Mouse (Mus musculus): ENCODE measurements around the gene Ctsl. TPM values are rescaled to one million over a fixed set of nuclear protein-coding genes. Genes with fewer than 3 reads are reported as not detected.
A peak's percentile ranks its signal among the peaks of the same experiment; 100 is the strongest.

The Ctsl gene
- polyA plus RNA-seq, 1 experiment, result 370 TPM

GRCm38 (mm10) chr13:64398065-64398464, 27.4 kb upstream of the Ctsl start:
- Histone ChIP-seq H3K27me3 (replicated peaks; ENCODE audit: control insufficient read depth, insufficient read depth, low read length) (no peaks in the 10 kb centered on the region), H3K4me3 (ENCODE audit: insufficient read depth, low read depth, low read length) (no peak overlapping the region), H3K36me3 (ENCODE audit: control insufficient read depth, insufficient read depth, low read length) (no peaks in the 10 kb centered on the region), H3K27ac (ENCODE audit: insufficient read depth, low read depth, low read length) (no peak overlapping the region), H3K4me1 (ENCODE audit: control insufficient read depth, insufficient read depth, low read length) (peaks cover 13% of the 10 kb centered on the region; the same call in 1 of the 2 replicates)
- WGBS, result 88% methylated on average over 1 of the region's 1 CpGs
- TF ChIP-seq CTCF (conservative IDR thresholded peaks at IDR 0.05; ENCODE audit: insufficient read depth, insufficient read length, low read depth, low read length) (no peak), POLR2A (IDR thresholded peaks at IDR 0.05; ENCODE audit: low read depth, low read length) (no peak)
- peak; percentile 22 for DNase-seq

GRCm38 (mm10) chr13:64396979-64397378, 26.3 kb upstream of the Ctsl start:
- H3K36me3 ChIP-seq (ENCODE audit: control insufficient read depth, insufficient read depth, low read length), result no peaks in the 10 kb centered on the region
- TF ChIP-seq POLR2A (IDR thresholded peaks at IDR 0.05; ENCODE audit: low read depth, low read length), result no peak
- TF ChIP-seq CTCF (conservative IDR thresholded peaks at IDR 0.05; ENCODE audit: insufficient read depth, insufficient read length, low read depth, low read length), result no peak
- peaks cover 5% of the 10 kb centered on the region; the same call in 1 of the 2 replicates for H3K4me1 ChIP-seq (ENCODE audit: control insufficient read depth, insufficient read depth, low read length)
- peak; percentile 8 for DNase-seq
- H3K4me3 ChIP-seq (ENCODE audit: insufficient read depth, low read depth, low read length), result no peak overlapping the region
- WGBS, result 32% methylated on average over 8 of the region's 8 CpGs
- no peak overlapping the region for H3K27ac ChIP-seq (ENCODE audit: insufficient read depth, low read depth, low read length)
- no peaks in the 10 kb centered on the region for H3K27me3 ChIP-seq (replicated peaks; ENCODE audit: control insufficient read depth, insufficient read depth, low read length)

- H3K4me1 ChIP-seq (ENCODE audit: control insufficient read depth, insufficient read depth, low read length), result peaks cover 9% of the 10 kb centered on the region; the same call in 1 of the 2 replicates
- no peaks in the 10 kb centered on the region for H3K36me3 ChIP-seq (ENCODE audit: control insufficient read depth, insufficient read depth, low read length)
- no peak overlapping the region for H3K4me3 ChIP-seq (ENCODE audit: insufficient read depth, low read depth, low read length)
- DNase-seq, result peak; percentile 24
- TF ChIP-seq POLR2A (IDR thresholded peaks at IDR 0.05; ENCODE audit: low read depth, low read length) (no peak), CTCF (conservative IDR thresholded peaks at IDR 0.05; ENCODE audit: insufficient read depth, insufficient read length, low read depth, low read length) (no peak)
- no peaks in the 10 kb centered on the region for H3K27me3 ChIP-seq (replicated peaks; ENCODE audit: control insufficient read depth, insufficient read depth, low read length)
- H3K27ac ChIP-seq (ENCODE audit: insufficient read depth, low read depth, low read length), result no peak overlapping the region
- 43% methylated on average over 4 of the region's 4 CpGs for WGBS
These were observed 17.7 kb upstream of the Ctsl start for GRCm38 (mm10) chr13:64388415-64388814.

GRCm38 (mm10) chr13:64386048-64386447, 15.4 kb upstream of the Ctsl start:
- TF ChIP-seq CTCF (conservative IDR thresholded peaks at IDR 0.05; ENCODE audit: insufficient read depth, insufficient read length, low read depth, low read length), result no peak
- no peak for TF ChIP-seq POLR2A (IDR thresholded peaks at IDR 0.05; ENCODE audit: low read depth, low read length)
- Histone ChIP-seq H3K4me3 (ENCODE audit: insufficient read depth, low read depth, low read length) (no peak overlapping the region), H3K4me1 (ENCODE audit: control insufficient read depth, insufficient read depth, low read length) (peaks cover 9% of the 10 kb centered on the region), H3K27me3 (replicated peaks; ENCODE audit: control insufficient read depth, insufficient read depth, low read length) (no peaks in the 10 kb centered on the region), H3K27ac (ENCODE audit: insufficient read depth, low read depth, low read length) (peak overlapping the region; percentile 58; the same call in 1 of the 2 replicates), H3K36me3 (ENCODE audit: control insufficient read depth, insufficient read depth, low read length) (no peaks in the 10 kb centered on the region)
- peak; percentile 72 for DNase-seq
- WGBS, result 31% methylated on average over 2 of the region's 2 CpGs

GRCm38 (mm10) chr13:64384937-64385336, 14.2 kb upstream of the Ctsl start:
- 90% methylated on average over 3 of the region's 3 CpGs for WGBS
- Histone ChIP-seq H3K4me1 (ENCODE audit: control insufficient read depth, insufficient read depth, low read length) (peaks cover 17% of the 10 kb centered on the region), H3K4me3 (ENCODE audit: insufficient read depth, low read depth, low read length) (no peak overlapping the region), H3K27ac (ENCODE audit: insufficient read depth, low read depth, low read length) (no peak overlapping the region), H3K27me3 (replicated peaks; ENCODE audit: control insufficient read depth, insufficient read depth, low read length) (no peaks in the 10 kb centered on the region), H3K36me3 (ENCODE audit: control insufficient read depth, insufficient read depth, low read length) (no peaks in the 10 kb centered on the region)
- DNase-seq, result no peak
- no peak for TF ChIP-seq POLR2A (IDR thresholded peaks at IDR 0.05; ENCODE audit: low read depth, low read length)
- no peak for TF ChIP-seq CTCF (conservative IDR thresholded peaks at IDR 0.05; ENCODE audit: insufficient read depth, insufficient read length, low read depth, low read length)

GRCm38 (mm10) chr13:64380251-64380650, 9.6 kb upstream of the Ctsl start:
- peak; percentile 88 for DNase-seq
- 55% methylated on average over 2 of the region's 2 CpGs for WGBS
- no peak for TF ChIP-seq CTCF (conservative IDR thresholded peaks at IDR 0.05; ENCODE audit: insufficient read depth, insufficient read length, low read depth, low read length)

GRCm38 (mm10) chr13:64378601-64379000, 7.9 kb upstream of the Ctsl start:
- H3K4me1 ChIP-seq (ENCODE audit: control insufficient read depth, insufficient read depth, low read length), result peaks cover 15% of the 10 kb centered on the region
- no peak overlapping the region for H3K27ac ChIP-seq (ENCODE audit: insufficient read depth, low read depth, low read length)
- no peaks in the 10 kb centered on the region for H3K27me3 ChIP-seq (replicated peaks; ENCODE audit: control insufficient read depth, insufficient read depth, low read length)
- H3K4me3 ChIP-seq (ENCODE audit: insufficient read depth, low read depth, low read length), result no peak overlapping the region
- H3K36me3 ChIP-seq (ENCODE audit: control insufficient read depth, insufficient read depth, low read length), result no peaks in the 10 kb centered on the region
- TF ChIP-seq CTCF (conservative IDR thresholded peaks at IDR 0.05; ENCODE audit: insufficient read depth, insufficient read length, low read depth, low read length), result no peak
- TF ChIP-seq POLR2A (IDR thresholded peaks at IDR 0.05; ENCODE audit: low read depth, low read length), result no peak
- DNase-seq, result no peak
- WGBS, result 89% methylated on average over 4 of the region's 4 CpGs

More at GRCm38 (mm10) chr13:64380251-64380650, 9.6 kb upstream of the Ctsl start:
- Histone ChIP-seq H3K27ac (ENCODE audit: insufficient read depth, low read depth, low read length) (peak overlapping the region; percentile 55; the same call in 1 of the 2 replicates), H3K27me3 (replicated peaks; ENCODE audit: control insufficient read depth, insufficient read depth, low read length) (no peaks in the 10 kb centered on the region), H3K4me3 (ENCODE audit: insufficient read depth, low read depth, low read length) (no peak overlapping the region), H3K4me1 (ENCODE audit: control insufficient read depth, insufficient read depth, low read length) (peaks cover 15% of the 10 kb centered on the region), H3K36me3 (ENCODE audit: control insufficient read depth, insufficient read depth, low read length) (no peaks in the 10 kb centered on the region)

All from kidney, adult 2 months (tissue).